Mouse (Mus musculus): ENCODE results near the gene Ncdn.

Ncdn gene

DNA sequence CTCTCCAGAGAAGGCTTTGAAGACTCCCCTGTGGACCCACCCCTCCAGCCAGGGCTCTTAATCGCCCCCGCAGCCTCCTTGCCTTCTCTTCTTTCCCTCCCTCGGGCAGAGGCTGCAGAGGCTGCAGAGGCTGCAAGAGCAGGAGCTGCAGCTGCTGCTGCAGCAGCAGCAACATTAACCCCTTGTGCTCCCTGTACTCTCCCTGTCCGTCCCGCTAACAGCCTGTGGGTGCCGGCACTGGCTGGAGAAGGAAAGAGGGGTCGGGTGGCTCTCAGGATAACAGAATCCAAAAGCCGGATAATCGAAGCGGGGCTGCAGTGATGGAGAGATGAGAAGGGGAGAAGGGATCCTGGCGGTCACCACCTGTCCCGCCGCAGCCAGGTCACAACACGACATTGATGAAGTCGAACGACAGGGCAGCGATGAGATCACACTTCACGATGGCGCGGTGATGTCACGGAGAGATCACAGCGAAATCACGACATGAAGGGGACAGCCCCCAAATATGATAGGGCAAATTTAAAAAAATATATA, 563 bp downstream of the Ncdn start:
- CTCF ChIA-PET: no interaction called here

- CTCF ChIA-PET: no interaction called here
Observed at GRCm38 (mm10) chr4:126752024-126752607, 1.1 kb downstream of the Ncdn start.

DNA sequence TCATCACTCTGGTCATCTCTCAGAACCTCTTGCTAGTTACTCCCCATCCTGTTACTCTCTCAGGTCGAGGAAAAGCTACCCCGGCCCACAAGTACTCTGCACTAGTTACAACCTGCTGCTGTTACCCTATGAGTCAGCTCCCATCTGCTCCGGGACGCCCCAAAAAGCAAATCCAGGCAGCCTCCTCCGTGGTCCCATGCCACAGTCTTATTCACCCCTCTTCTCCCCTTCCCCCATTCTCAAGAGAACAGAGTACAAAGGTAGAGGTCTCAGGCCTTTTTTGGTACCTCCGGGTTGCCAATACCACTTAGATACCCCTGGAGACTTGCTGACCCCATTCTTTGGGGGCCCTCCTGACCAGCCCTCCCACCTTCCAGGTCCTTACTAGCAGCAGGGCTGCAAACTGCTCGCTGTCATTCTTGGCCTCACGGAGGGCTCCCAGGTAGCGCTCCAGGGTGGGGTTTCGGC, 1.6 kb downstream of the Ncdn start:
- CTCF ChIA-PET: no interaction called here

DNA sequence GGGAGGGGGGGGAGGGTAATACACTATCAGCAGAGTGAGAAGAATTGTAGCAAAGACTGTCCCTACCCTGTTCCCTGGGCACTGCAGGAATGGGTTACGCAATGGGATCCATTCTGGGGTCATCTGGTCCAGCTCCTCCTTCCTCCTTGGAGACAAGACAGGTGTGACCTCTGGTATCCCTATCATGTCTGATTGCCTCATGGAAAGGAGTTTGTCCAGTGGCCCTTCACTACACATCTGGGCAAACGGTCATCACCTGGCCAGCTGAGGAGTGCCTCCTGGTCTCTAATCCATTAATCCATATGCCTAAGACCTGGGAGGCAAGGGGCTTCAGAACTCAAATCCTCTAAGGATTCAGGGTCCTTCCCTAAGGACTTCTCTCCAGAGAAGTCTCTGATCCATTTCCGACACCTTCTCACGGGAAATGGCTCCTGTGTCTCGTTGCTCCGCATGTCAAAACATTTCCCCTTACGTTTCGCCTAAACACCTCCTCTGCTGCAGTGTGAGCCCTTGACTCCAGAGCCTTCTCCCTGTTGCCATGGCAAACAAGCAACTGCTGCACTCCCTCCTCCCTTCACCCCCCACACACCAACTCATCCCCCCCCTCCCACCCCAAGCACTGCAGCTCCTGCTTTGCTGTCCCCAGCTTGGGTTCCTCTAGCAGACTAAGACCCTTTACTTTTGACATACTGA, 2.2 kb downstream of the Ncdn start:
- CTCF ChIA-PET: no interaction called here

DNA sequence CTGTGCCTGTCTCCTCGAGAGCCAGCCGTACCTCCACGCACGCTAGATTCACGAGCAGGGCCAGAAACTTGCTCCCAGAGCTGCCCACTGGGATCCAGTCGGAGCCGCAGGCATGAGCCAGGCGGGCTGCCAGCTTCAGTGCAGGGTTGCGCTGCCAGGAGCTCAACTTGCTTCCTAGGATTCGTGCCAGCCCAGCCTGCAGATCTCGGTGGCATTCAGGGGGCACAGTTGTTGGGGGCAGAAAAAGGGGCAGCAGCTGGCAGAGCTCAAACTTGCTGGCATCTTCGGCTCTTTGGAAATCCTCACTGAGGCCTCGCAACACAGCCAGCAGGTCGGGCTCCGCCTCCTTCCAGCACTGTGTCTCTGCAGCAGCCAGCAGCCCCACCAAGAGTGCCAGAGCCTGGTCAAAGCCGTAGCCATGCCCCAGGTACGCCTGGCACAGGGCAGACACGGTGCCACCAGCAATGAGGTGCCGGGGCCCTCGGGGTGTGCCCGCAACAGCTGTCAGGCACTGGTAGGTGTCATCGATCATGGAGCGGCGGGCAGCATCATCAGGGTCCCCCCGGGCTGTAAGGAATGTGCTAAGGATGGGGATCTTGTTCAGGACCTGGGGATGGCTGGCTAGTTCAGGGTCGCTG, 3.1 kb downstream of the Ncdn start:
- CTCF ChIA-PET: interaction anchor here (0.6 kb wide), 1 partner anchor 20 kb away, joined by 5 read pairs; no protein-coding TSS in a partner anchor

DNA sequence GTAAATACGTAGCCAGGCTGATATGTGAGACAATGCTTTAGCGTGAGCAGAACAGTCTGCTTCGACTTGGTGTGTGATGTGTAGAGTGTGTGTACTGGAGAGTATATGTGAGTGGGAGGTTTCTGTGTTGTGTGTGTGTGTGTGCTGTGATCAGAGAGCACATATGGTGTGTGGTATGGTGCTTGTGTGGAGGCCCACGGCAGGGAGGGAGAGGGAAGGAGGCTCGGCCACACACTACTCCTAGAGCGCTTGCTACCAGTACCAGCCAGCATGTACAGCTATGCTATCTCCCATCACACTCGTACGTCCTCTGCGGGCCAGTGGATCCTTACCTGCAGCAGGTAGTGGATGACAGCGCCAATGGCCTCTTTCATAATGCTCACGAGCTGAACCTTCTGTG, 3.7 kb downstream of the Ncdn start:
- CTCF ChIA-PET: no interaction called here

DNA sequence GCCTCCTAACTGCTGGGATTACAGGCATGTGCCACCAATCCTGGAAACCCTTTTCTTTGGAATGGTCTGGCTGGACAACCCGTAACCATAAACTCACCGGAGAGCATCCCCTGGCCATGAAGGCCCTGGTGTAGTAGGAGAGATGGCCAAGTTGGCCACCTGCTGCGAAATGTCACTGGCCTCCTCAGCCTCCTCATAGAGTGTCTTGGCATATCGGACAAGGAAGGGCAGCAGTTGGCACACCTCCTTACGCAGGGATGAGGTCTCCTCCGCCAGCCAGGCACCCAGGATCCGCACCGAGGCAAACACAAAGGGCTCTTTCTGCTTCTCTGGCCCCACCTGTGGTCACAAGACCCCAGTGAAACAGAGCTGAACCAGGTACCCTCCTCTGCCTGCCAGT, 4.9 kb downstream of the Ncdn start:
- CTCF ChIA-PET: no interaction called here

- CTCF ChIA-PET: interaction anchor here (0.7 kb wide), 1 partner anchor 8 kb away, joined by 3 read pairs; no protein-coding TSS in a partner anchor
Observed at GRCm38 (mm10) chr4:126746194-126746840, 6.9 kb downstream of the Ncdn start.

DNA sequence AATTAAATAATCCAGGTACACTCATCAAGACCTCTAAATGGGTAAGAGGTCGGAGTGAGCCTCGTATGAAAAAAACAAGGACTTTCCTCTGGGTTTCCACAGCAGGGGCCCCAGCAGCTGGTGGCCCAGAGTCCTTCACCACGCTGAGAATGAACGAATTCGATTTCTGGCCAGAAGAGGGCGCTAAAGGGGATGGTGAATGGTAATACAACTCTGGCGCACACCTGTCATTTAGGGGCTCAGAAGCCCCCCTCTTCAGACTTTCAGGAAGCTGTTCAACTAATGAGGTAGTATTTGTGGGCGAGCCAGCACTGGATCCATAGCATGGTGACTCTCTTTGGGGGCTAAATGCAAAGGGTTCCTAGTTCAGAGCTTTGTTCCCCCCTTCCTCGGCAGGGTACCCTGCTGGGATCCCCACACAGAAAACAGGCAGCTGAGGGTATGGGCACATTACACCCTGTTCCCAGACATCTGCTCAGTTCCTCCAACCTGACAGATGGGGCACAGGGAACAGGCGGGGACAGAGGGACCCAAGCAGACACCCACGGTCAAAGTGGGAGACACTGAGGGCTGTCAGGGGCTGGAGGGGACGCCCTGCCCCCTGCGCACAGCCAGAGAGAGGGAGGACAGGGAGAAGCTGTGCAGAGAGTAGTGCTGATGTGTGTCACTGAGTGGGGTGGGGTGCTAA, 7.6 kb downstream of the Ncdn start:
- CTCF ChIA-PET: interaction anchor here (0.7 to 1.0 kb wide), 3 partner anchors 9 to 72 kb away, joined by 3 to 4 read pairs (median 3); partner anchors contain the start of gene Tfap2e

GRCm38 (mm10) chr4:126744831-126745230, 8.4 kb downstream of the Ncdn start:
- CTCF ChIA-PET: interaction anchor here (0.7 to 1.0 kb wide), 2 partner anchors 8 to 72 kb away, joined by 3 to 4 read pairs; partner anchors contain the start of gene Tfap2e

DNA sequence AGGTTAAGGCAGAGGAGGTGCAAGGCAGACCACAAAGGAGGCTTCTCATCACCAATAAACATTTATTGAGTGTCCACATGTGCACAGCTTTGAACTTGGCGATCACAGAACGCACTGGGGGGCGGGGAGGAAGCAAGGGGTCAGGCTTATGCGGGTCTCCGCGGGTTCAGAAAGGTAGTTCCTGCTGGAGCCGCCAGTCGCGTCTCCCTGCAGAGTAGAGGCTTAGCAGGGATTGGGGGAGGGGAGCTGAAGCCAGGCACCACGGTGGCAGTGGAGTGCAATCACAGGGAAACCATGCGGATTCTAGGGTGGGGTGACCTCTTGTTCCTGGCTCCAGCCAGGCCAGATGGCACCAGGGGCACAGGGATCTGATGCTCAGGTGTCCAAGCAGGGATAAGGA, 9.5 kb downstream of the Ncdn start:
- CTCF ChIA-PET: no interaction called here

DNA sequence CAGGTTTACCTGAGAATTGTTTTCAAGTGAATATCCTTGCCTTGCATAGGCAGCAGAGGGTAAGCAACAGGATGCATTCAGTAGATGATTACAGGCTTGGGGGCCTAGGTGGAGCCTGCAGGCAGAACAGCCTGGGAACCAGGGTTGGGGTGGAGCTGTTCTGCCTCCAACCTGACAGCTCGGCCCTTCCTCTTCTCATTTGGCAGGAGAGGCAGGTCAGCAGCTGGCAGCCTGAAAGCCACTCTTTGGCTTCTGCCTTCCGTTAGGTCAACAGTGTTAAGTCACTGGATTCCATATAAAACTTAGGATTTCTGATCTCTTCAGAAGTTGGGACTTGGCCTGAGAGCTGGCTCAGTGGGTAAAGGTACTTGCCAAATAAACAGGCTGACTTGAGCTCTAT, 10.3 kb downstream of the Ncdn start:
- CTCF ChIA-PET: no interaction called here

- CTCF ChIA-PET: interaction anchor here (0.7 to 0.9 kb wide), 2 partner anchors 133 to 201 kb away, joined by 3 read pairs; no protein-coding TSS in a partner anchor
Observed at GRCm38 (mm10) chr4:126741448-126741847, 11.8 kb downstream of the Ncdn start.

- CTCF ChIA-PET: no interaction called here
Observed at GRCm38 (mm10) chr4:126739966-126740676, 13.1 kb downstream of the Ncdn start.

DNA sequence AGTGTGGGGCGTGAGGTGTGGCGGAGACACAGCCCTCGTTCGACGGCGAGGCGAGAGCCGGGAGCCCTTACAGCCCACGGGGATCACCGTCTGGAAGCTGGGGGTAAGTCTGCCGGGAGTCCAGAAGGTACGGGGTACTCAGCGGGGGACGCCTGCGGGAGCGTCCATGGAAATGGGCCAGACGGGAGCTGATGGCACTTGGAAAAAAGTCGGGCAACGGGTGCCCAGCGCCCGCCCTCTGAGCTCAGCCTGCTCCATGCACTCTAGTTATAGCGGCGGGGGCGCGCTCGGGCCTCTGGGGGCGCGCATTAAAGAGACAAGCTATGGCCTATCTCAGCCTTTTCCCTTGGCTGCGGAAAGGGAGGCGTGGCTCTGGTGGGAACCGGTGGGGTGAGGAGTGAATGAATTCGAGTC, 17.2 kb downstream of the Ncdn start, which contains the start of gene Tfap2e:
TSS of gene Tfap2e (minus strand) at position 240 of the 414 bp plus-strand sequence.
- CTCF ChIA-PET: interaction anchor here (1.1 kb wide), 1 partner anchor 9 kb away, joined by 4 read pairs; no protein-coding TSS in a partner anchor

GRCm38 (mm10) chr4:126735382-126736000, 17.7 kb downstream of the Ncdn start:
- CTCF ChIA-PET: no interaction called here

GRCm38 (mm10) chr4:126734700-126735381, 18.4 kb downstream of the Ncdn start:
- CTCF ChIA-PET: no interaction called here

- CTCF ChIA-PET: no interaction called here
Observed at GRCm38 (mm10) chr4:126734001-126734603, 19.1 kb downstream of the Ncdn start.

All from spleen, embryonic (tissue).